Mouse (Mus musculus): Measurements from ENCODE around the gene Zfp981. TPM values are rescaled to one million over a fixed set of nuclear protein-coding genes. Genes with fewer than 3 reads are reported as not detected.
"Not testable (repeated sequence)": the region's sequence is repeated elsewhere in the genome, so short reads cannot be mapped to it uniquely, and the experiment has no call there.

Gene Zfp981
- polyA plus RNA-seq, 1 experiment from 2014 or later, result 0.11 TPM

DNA sequence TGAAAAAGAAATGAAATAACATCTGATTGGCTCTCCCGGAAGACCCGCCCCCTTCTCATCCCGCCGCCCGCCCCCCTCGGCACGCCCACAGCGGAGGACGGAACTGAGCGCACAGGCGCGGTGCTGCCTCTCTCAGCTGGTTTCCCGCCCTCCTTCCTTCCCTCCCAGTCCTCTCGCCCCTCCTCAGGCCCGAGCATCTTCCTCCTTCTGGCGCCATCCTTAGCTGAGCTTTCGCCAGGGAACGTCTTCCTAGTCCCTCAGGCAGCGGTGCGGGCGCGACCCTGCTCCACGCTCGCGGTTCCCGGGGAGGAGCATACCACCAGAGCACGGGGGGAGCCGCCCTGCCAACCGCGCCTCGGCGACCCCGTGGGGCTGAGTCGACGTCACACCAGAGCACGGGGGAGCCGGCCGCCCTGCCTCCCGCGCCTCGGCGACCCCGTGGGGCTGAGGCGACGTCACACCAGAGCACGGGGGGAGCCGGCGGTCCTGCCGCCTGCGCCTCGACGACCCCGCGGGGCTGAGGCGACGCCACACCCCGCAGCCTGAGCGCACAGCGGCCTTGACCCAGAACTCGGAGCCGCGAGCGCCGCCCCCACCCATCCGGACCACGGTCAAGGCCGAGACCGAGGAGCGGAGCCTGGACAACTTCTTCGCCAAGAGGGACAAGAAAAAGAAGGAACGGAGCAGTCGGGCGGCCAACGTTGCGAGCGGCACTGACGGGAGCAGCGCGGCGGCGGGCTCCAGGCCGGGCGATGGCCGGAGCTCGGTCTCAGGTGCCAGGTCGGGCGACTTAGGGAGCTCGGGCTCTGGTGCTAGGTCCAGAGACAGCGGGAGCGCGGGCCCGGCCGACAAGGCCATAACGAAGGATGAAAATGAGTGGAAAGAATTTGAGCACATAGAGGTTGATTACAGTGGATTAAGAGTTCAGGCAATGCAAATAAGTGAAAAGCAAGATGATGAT is 26.8 kb upstream of the Zfp981 start:
- not testable (repeated sequence) for H3K4me3 ChIP-seq; H3K27me3 ChIP-seq (ENCODE audit: insufficient read depth, poor library complexity, severe bottlenecking); H3K4me1 ChIP-seq; H3K27ac ChIP-seq; H3K36me3 ChIP-seq
- DNase-seq (ENCODE audit: low spot score), result peak; percentile 72
- WGBS, result 48% methylated on average over 78 of the region's 94 CpGs
- H3K9me3 ChIP-seq, result peaks cover 36% of the 10 kb centered on the region

DNA sequence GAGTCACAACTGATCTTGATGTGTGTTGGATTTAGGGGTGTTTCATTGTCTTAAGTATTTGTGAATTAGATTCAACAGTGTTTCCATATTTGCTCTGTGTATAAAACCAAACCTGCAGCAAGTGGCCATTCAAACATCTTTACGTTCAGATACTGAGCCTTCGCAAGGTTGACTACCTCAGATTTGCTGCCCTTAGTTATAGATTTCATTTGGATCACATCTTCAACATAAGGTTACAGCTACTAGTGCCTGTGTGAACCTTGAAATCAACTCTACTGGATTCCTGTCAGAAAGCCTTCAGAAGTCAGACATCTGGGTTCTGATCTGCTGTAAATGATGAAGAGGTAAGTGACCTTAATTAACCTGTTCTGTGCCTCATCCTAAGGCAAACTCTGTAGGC is 25.6 kb upstream of the Zfp981 start:
- not testable (repeated sequence) for H3K4me1 ChIP-seq; H3K4me3 ChIP-seq; H3K27me3 ChIP-seq (ENCODE audit: insufficient read depth, poor library complexity, severe bottlenecking); H3K36me3 ChIP-seq; H3K27ac ChIP-seq
- H3K9me3 ChIP-seq, result peaks cover 47% of the 10 kb centered on the region
- peak; percentile 62 for DNase-seq (ENCODE audit: low spot score)
- WGBS, result 92% methylated on average over 2 of the region's 2 CpGs

DNA sequence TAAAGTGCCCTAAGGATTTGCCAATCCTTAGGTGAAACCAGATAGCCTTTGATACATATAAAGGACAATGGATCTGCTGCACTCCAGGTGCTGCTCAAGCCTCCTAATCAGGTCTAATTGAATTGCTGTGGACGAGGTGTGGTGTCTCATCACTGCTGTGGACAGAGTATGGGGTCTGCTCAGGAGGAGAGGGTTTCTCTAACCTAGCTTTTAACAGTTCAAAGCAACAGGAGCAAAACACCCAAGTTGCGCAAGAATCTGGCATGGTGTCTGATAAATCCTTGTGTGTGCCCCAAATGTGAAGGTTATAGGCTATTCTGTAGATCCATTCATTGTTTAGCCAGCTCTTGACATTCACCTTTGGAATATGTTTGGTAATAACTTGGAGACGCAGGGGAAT is 24.9 kb upstream of the Zfp981 start:
- not testable (repeated sequence) for H3K27ac ChIP-seq; H3K36me3 ChIP-seq; H3K4me1 ChIP-seq; H3K27me3 ChIP-seq (ENCODE audit: insufficient read depth, poor library complexity, severe bottlenecking); H3K4me3 ChIP-seq
- DNase-seq (ENCODE audit: low spot score), result peak; percentile 74
- 78% methylated on average over 3 of the region's 3 CpGs for WGBS
- peaks cover 52% of the 10 kb centered on the region for H3K9me3 ChIP-seq

DNA sequence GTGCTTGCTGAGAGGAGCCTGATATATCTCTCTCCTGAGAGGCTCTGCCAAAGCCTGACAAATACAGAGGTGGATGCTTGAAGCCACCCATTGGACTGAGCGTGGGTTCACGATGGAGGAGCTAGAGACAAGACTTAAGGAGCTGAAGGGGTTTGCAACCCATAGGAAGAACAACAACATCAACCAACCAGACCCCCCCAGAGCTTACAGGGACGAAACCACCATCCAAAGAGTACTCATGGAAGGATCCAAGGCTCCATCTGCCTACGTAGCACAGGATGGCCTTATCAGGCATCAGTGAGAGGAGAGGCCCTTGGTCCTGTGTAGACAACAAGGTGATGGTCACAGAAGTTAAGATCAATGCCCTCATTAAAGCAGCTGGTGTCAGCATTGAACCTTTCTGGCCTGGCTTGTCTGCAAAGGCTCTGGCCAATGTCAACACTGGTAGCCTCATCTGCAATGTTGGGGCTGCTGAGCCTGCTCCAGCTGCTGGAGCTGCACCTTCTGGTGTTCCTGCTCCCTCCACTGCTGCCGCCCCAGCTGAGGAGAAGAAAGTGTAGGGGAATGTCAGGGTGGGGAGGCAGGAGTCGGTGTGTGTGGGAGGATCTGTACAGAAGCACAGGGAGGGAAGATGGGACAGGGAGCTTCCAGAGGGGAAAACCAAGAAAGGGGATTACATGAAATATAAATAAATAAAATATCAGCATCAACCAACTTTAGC is 21.3 kb upstream of the Zfp981 start:
- not testable (repeated sequence) for H3K27me3 ChIP-seq (ENCODE audit: insufficient read depth, poor library complexity, severe bottlenecking); H3K4me3 ChIP-seq; H3K36me3 ChIP-seq; H3K4me1 ChIP-seq; H3K27ac ChIP-seq
- peaks cover 77% of the 10 kb centered on the region for H3K9me3 ChIP-seq
- peak; percentile 86 for DNase-seq (ENCODE audit: low spot score)
- 71% methylated on average over 6 of the region's 6 CpGs for WGBS

DNA sequence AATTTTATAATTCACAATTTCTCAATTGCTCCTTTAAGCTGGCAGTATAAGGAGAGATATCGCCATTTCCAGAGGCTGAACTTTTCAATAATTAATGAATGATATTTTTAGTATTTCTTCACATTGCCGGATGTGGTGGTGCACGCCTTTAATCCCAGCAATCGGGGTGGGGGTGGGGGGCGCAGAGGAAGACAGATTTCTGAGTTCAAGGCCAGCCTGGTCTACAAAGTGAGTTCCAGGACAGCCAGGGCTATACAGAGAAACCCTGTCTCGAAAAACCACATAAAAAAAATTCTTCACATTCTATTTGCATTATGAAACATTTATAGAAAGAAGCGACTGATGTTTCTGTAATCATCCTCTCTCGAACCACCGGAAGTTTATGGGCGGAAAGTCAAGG is 19.3 kb upstream of the Zfp981 start:
- H3K36me3 ChIP-seq; DNase-seq (ENCODE audit: low spot score); H3K4me3 ChIP-seq; H3K27me3 ChIP-seq (ENCODE audit: insufficient read depth, poor library complexity, severe bottlenecking); H3K4me1 ChIP-seq; H3K27ac ChIP-seq: not testable (repeated sequence)
- peaks cover 68% of the 10 kb centered on the region for H3K9me3 ChIP-seq
- 83% methylated on average over 10 of the region's 10 CpGs for WGBS

DNA sequence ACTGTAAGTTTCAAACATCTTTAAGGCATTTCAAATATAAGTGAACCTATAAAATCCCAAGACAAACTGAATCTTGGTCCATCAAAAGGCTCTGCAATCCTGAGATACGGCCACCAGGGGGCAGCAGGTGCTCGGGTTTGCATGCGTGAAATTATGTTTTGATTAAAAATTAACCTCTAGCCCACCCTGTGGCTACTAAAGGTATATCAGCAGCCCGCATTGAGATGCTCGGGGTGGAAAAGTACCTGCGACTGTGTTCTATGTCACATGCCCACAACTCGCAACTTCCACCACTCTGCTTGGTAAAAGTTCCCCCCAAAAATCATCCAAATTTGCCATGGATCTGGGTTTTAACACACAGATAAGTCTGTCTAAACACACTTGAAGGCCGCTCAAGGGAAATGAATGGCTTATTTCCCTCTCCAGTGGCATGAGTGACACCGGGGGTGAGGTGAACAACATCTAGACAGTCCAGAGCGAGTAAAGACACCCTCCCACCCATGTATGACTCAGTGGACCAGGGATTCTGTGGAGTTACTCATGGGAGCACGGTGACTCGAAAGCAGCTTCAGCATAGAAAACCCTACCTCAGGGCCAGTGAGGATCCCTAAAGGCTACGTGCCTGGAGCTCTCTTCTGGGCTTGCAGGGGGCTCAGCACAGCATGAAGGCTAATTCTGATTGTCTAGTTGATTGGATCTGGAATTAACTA is 18.1 kb upstream of the Zfp981 start:
- not testable (repeated sequence) for H3K27me3 ChIP-seq (ENCODE audit: insufficient read depth, poor library complexity, severe bottlenecking); H3K27ac ChIP-seq; H3K4me1 ChIP-seq; H3K4me3 ChIP-seq; H3K36me3 ChIP-seq
- H3K9me3 ChIP-seq, result peaks cover 67% of the 10 kb centered on the region
- 68% methylated on average over 13 of the region's 13 CpGs for WGBS
- peak; percentile 87 for DNase-seq (ENCODE audit: low spot score)

DNA sequence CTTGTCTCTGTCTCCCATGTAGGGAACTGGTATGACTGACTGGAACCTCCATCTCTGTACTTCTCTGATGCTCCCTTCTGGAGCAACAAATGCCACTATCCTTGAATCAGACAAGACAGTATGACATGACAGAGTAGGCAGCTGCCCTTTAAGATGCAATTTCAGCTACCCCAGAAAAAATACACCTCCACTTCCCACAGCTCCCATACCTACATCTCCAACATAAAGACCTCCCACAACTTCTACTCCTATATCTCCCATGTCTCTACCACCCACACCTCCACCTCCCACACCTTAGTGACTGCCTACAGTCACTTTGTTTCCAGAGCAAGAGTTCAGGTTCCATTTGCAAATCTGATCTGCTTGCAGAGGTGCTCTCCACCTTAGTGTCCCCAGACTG is 17.2 kb upstream of the Zfp981 start:
- peaks cover 67% of the 10 kb centered on the region for H3K9me3 ChIP-seq
- not testable (repeated sequence) for H3K36me3 ChIP-seq; H3K27me3 ChIP-seq (ENCODE audit: insufficient read depth, poor library complexity, severe bottlenecking); DNase-seq (ENCODE audit: low spot score); H3K27ac ChIP-seq; H3K4me3 ChIP-seq; H3K4me1 ChIP-seq

DNA sequence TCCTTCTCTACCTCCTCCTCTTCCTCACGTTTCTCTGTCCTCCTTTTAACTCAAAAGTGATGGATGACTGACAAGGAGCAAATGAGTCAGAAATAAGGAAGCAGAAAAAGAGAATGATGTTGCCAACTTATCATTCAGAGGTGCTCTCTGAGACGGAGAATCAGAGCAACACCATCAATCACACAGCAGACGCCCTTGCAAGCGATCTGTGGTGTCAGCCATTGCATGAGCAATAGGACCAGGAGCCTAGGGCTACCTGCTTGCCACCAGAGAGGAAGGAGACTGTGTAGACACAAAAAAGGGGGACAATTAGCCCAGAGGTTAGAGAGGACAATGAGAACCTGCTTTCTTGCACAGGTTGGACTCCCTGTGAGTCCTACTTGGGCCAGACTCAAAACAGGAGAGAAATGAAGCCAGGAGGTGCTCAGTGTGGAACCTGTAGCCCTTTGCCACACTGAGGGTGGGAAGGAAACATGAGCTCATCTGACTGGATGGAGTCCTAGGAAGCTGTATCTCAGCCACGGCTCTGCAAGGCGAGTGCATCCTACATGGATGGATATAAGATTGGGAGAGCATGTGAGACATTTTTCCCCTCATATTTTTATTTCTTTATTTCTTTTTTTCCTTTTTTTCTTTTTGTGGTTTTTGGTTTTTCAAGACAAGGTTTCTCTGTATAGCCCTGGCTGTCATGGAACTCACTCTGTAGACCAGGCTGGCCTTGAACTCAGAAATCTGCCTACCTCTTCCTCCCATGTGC is 16.5 kb upstream of the Zfp981 start:
- H3K36me3 ChIP-seq; H3K4me3 ChIP-seq; H3K27ac ChIP-seq; DNase-seq (ENCODE audit: low spot score); H3K4me1 ChIP-seq; H3K27me3 ChIP-seq (ENCODE audit: insufficient read depth, poor library complexity, severe bottlenecking): not testable (repeated sequence)
- WGBS, result 69% methylated on average over 6 of the region's 6 CpGs
- peaks cover 65% of the 10 kb centered on the region for H3K9me3 ChIP-seq

DNA sequence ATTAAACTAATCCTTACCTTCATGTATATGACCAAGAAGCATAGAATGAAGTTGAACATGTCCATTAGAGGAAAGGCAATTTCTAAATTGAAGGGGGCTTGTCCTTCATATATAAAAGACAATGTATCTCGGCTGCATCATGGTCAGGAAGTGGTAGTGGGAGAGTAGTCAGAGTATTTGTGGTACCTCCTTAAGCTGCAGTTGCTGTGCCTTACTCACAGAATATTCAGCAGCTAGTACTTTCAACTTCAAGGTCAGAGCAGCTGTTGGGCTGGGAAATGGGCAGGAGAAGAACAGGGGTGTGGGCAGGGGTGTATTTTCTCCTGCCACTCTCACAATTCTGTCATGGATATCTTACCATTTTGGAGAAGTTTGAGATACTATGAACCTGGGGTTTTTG is 15.1 kb upstream of the Zfp981 start:
- 69% methylated on average over 1 of the region's 1 CpGs for WGBS
- H3K27me3 ChIP-seq (ENCODE audit: insufficient read depth, poor library complexity, severe bottlenecking); H3K4me1 ChIP-seq; DNase-seq (ENCODE audit: low spot score); H3K27ac ChIP-seq; H3K36me3 ChIP-seq; H3K4me3 ChIP-seq: not testable (repeated sequence)
- H3K9me3 ChIP-seq, result peaks cover 57% of the 10 kb centered on the region

DNA sequence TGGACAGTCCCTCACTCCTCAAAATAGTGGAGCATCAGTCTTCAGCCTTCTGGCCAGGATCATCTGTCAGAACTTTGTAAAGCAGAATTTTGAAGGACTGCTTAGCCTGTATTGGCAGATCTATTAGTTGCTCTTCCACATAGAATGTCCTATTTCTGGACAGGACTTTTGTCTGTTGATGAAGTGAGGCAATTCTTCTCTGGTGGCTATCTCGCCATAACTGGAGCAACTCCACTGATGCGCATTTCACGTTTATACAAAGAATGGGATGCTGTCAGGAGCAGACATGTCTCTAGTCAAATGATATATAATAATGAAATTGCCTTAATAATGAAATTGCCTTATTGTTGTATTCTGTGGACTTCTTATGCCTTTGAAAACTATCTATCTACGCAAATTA is 12.6 kb upstream of the Zfp981 start:
- not testable (repeated sequence) for H3K27me3 ChIP-seq (ENCODE audit: insufficient read depth, poor library complexity, severe bottlenecking); H3K4me1 ChIP-seq; H3K4me3 ChIP-seq; H3K27ac ChIP-seq; H3K36me3 ChIP-seq
- 72% methylated on average over 4 of the region's 4 CpGs for WGBS
- peaks cover 61% of the 10 kb centered on the region for H3K9me3 ChIP-seq
- DNase-seq (ENCODE audit: low spot score), result peak; percentile 75

DNA sequence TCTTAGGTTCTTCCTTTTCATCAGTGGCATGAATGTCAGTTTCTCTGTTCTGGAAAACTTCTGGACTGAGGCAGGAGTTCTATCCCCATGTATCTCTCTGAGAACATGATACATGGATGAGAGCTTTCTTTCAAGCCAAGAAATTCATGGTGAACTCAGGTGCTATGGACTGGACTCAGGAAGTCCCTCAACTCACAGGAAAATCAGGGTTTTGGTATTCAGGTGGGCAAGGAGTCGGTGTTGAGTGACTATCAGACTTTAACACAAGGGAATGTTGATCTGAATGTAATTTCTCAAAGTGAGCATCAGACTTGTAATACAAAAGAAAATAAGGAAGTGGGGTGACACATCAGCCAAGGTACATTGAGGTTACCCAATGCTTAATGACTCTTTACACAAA is 9.8 kb upstream of the Zfp981 start:
- WGBS, result 74% methylated on average over 1 of the region's 1 CpGs
- not testable (repeated sequence) for H3K27ac ChIP-seq; H3K36me3 ChIP-seq; H3K4me3 ChIP-seq; H3K4me1 ChIP-seq; H3K27me3 ChIP-seq (ENCODE audit: insufficient read depth, poor library complexity, severe bottlenecking)
- peak; percentile 66 for DNase-seq (ENCODE audit: low spot score)
- peaks cover 55% of the 10 kb centered on the region for H3K9me3 ChIP-seq

DNA sequence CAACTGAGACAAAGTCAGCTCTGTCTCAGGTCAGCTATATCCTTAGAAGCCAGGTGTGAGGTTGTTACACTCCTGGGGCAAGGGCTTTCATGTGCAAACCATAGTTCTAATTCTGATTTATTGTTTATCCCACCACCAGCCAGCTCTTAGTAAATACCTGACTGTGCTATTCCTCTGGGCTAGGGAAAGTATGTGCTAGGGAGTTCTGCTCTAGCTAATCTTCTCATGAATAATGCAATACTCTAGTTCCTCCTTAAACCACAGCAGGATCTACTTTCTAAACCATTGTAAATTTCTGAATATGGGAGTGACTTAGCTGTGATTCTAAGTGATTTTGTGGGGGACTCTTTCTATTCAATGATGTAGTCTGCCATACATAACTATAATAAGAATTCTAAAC is 9.4 kb upstream of the Zfp981 start:
- H3K4me1 ChIP-seq, result no peaks in the 10 kb centered on the region
- H3K27ac ChIP-seq, result no peak overlapping the region
- DNase-seq (ENCODE audit: low spot score), result no peak
- peaks cover 59% of the 10 kb centered on the region for H3K9me3 ChIP-seq
- H3K4me3 ChIP-seq, result no peak overlapping the region
- no peaks in the 10 kb centered on the region for H3K36me3 ChIP-seq
- H3K27me3 ChIP-seq (ENCODE audit: insufficient read depth, poor library complexity, severe bottlenecking), result no peaks in the 10 kb centered on the region
